Mouse (Mus musculus): ENCODE measurements around the gene Scn1a. TPM values are rescaled to one million over a fixed set of nuclear protein-coding genes. Genes with fewer than 3 reads are reported as not detected.

Gene Scn1a
- polyA plus RNA-seq, 1 experiment = 0.14 TPM

DNA sequence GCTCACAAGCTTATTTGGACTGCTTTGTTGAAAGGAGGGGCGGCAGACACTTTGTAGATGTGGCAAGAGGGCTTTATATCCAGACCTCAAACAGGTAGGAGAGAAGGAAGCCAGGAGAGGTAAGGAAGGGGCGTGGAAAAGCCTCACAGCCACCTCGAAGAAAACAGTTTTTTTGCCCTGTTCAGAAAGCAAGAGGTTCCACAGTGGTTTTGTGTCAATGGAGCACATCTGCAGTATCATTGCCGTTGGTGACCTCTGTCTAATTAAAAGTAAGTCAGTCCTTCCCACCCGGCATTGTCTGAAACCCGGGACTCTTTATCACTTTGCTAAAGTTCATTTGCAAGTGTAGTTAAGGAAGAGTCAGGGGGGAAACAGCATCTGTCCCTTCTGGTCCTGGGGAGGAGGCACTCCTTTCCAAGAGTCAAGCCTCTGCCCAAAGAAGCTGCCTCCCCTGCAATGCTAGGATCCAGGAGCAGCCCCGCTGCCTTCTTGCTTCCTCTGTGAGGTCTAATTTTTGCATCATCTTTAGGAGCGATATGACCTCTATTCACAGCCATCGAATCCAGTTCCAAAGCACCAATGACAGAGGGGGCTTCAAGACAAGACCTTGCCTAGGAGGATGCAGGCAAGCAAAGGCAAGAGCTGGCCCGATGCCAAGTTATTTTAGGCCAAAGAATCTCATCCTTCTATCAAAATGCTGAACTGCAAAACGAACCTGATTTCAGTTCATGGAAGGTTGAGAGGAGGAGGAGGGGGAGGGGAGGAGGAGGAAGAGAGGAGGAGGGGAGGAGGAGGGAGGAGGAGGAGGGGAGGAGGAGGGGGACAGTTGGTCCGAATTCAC, 31.5 kb downstream of the Scn1a start:
- no peak overlapping the region for H3K27ac ChIP-seq (ENCODE audit: insufficient read depth, low read length)
- H3K4me1 ChIP-seq (ENCODE audit: control insufficient read depth, insufficient read depth, low read length) = no peaks in the 10 kb centered on the region
- TF ChIP-seq POLR2A (IDR thresholded peaks at IDR 0.05; ENCODE audit: low read depth, low read length) (no peak), CTCF (IDR thresholded peaks at IDR 0.05; ENCODE audit: borderline replicate concordance, insufficient read depth, low read length) (no peak)
- peak overlapping the region; percentile 36; the same call in 1 of the 2 replicates for H3K4me3 ChIP-seq (ENCODE audit: insufficient read depth, low read length)

DNA sequence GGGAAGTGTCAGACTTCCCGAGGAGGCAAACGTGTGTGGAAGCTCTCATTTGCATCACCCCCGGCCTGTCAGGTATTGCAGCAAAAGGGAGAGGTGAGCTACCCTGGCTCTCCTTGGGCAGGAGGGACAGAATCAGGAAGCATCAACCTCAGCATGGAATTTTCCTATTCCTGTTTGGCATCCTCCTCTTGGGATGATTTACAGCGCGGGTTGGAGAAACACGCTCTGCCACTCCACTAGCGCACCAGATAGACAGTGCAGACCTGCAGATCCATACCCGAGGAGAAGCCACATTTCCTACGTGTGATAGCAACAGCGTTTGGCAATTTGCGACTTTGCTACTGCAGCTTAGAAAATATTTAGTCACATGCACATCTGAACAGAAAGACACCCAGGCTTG, 32.2 kb downstream of the Scn1a start:
- Histone ChIP-seq H3K27ac (ENCODE audit: insufficient read depth, low read length) (no peak overlapping the region), H3K4me1 (ENCODE audit: control insufficient read depth, insufficient read depth, low read length) (no peaks in the 10 kb centered on the region), H3K4me3 (ENCODE audit: insufficient read depth, low read length) (no peak overlapping the region)
- TF ChIP-seq POLR2A (IDR thresholded peaks at IDR 0.05; ENCODE audit: low read depth, low read length) (no peak), CTCF (IDR thresholded peaks at IDR 0.05; ENCODE audit: borderline replicate concordance, insufficient read depth, low read length) (no peak)

DNA sequence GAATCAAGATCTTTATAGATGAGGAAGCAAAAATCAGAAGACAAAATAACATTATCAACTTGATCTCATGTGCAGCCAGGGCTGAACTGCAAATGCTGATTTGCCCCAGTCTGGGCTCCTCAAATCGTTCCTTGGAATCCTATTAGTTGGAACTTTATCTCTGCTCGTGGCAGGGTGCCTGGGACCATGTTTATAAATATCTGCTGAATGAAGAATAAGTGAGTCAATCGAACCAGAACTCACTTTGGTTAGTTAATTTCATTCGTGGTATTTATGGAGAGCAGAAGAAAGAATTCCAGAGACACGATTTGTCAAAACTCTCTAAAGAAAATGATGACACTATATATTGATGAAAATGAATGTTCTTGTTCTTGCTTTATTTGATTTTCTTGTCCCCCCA, 48.1 kb downstream of the Scn1a start:
- no peak overlapping the region; the same call in 1 of the 2 replicates for H3K27ac ChIP-seq (ENCODE audit: insufficient read depth, low read length)
- H3K4me1 ChIP-seq (ENCODE audit: control insufficient read depth, insufficient read depth, low read length) = no peaks in the 10 kb centered on the region
- no peak overlapping the region for H3K4me3 ChIP-seq (ENCODE audit: insufficient read depth, low read length)
- TF ChIP-seq POLR2A (IDR thresholded peaks at IDR 0.05; ENCODE audit: low read depth, low read length) (no peak), CTCF (IDR thresholded peaks at IDR 0.05; ENCODE audit: borderline replicate concordance, insufficient read depth, low read length) (no peak)

DNA sequence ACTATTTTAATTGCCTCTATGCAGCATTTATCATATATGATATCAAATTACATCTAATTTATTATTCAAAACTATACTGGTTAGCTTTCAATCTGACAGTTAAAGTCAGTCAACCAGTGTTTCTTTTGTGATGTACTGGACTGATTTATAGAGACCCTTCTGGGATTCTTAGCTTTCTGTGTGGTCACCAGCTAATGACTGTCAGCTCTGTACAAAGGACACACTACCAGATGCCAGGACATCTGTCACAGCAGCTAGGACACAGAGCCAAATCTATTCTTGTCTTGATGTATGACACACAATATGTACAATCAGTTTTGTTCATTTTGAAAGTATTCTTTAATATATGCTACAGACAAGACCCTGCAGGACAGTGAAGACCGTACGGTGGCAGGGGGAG, 72.7 kb downstream of the Scn1a start:
- no peak for TF ChIP-seq POLR2A (IDR thresholded peaks at IDR 0.05; ENCODE audit: low read depth, low read length)
- no peak for TF ChIP-seq CTCF (IDR thresholded peaks at IDR 0.05; ENCODE audit: borderline replicate concordance, insufficient read depth, low read length)
- no peak overlapping the region for H3K27ac ChIP-seq (ENCODE audit: insufficient read depth, low read length)

DNA sequence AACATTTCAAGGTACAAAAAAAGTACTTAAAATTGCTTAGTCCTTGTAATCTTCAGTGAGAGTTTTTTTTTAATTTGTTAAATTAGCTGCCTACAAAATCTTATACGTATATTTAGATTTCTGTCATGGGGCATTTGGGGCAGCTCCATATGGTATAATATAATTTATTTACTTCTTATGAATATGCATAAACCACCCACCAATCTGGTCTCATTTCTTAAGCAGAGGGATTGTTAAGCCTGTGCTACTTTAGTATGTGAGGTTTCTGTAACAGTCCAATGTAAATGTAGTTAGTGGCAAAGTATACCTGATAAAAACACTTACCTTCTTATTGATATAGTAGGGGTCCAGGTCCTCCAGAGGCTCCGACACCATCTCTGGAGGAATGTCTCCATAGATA, 90.0 kb downstream of the Scn1a start:
- Histone ChIP-seq H3K4me1 (ENCODE audit: control insufficient read depth, insufficient read depth, low read length) (no peaks in the 10 kb centered on the region), H3K27ac (ENCODE audit: insufficient read depth, low read length) (no peak overlapping the region), H3K4me3 (ENCODE audit: insufficient read depth, low read length) (no peak overlapping the region)
- TF ChIP-seq CTCF (IDR thresholded peaks at IDR 0.05; ENCODE audit: borderline replicate concordance, insufficient read depth, low read length) (no peak), POLR2A (IDR thresholded peaks at IDR 0.05; ENCODE audit: low read depth, low read length) (no peak)

More for the DNA sequence above, 72.7 kb downstream of the Scn1a start:
- Histone ChIP-seq H3K4me1 (ENCODE audit: control insufficient read depth, insufficient read depth, low read length) (no peaks in the 10 kb centered on the region), H3K4me3 (ENCODE audit: insufficient read depth, low read length) (no peak overlapping the region)

DNA sequence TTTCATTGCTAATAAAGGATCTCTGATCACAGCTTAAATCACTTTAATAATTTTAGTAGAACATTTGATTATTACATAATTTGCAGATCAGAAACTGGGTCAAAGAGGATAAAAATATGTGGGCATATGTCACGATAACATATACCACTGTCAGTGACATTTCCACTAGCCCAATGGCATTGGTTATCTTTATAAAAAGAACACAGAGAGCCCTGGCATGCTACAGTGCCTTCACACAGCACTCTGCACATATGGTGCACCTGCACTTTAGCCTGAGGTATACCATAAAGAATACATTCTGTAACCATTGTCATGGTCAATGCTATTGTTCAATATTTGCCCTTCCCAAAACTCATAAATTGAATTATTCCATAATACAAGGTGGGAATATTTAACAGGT, 94.0 kb downstream of the Scn1a start:
- TF ChIP-seq CTCF (IDR thresholded peaks at IDR 0.05; ENCODE audit: borderline replicate concordance, insufficient read depth, low read length) = no peak
- TF ChIP-seq POLR2A (IDR thresholded peaks at IDR 0.05; ENCODE audit: low read depth, low read length) = no peak
- Histone ChIP-seq H3K4me1 (ENCODE audit: control insufficient read depth, insufficient read depth, low read length) (no peaks in the 10 kb centered on the region), H3K27ac (ENCODE audit: insufficient read depth, low read length) (no peak overlapping the region), H3K4me3 (ENCODE audit: insufficient read depth, low read length) (no peak overlapping the region)

DNA sequence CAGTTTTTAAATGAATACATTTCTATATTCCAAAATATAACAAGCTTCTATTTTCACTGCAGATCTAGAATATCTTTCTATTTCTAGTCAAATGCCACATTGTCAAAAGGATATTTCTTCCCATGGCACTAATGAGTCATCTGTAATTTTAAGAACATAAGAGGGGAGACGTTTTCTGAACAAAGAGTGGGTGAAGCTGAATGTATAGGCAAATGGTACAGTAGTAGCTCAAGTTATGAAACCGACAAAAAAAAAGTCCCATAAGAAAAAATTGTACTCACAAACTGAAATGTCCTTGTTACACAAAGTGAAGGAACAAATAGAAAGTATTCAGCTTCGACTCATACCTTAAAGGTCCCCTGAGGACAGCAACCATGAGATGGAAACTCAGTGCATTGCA, 94.5 kb downstream of the Scn1a start:
- Histone ChIP-seq H3K27ac (ENCODE audit: insufficient read depth, low read length) (no peak overlapping the region), H3K4me3 (ENCODE audit: insufficient read depth, low read length) (no peak overlapping the region), H3K4me1 (ENCODE audit: control insufficient read depth, insufficient read depth, low read length) (no peaks in the 10 kb centered on the region)
- TF ChIP-seq POLR2A (IDR thresholded peaks at IDR 0.05; ENCODE audit: low read depth, low read length) = no peak
- no peak for TF ChIP-seq CTCF (IDR thresholded peaks at IDR 0.05; ENCODE audit: borderline replicate concordance, insufficient read depth, low read length)

DNA sequence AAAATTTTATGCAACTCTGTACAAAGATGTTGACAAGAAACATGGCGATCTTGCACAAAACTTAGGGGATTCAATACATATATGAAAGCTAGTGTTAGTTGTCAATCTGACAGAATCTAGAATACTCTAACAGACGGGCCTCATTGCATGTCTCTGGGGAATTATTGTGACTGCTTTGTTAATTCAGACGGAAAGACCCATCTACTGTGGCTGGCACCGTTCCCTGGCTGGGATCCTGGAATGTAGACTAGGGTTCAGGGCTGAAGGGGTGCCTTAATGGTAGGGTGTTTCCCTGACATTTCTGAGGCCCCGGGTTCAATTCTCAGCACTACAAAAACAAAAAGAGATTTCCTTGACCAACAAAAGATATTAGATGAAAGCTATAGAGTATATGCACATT, 103.2 kb downstream of the Scn1a start:
- TF ChIP-seq POLR2A (IDR thresholded peaks at IDR 0.05; ENCODE audit: low read depth, low read length) (no peak), CTCF (IDR thresholded peaks at IDR 0.05; ENCODE audit: borderline replicate concordance, insufficient read depth, low read length) (no peak)
- Histone ChIP-seq H3K4me3 (ENCODE audit: insufficient read depth, low read length) (no peak overlapping the region), H3K4me1 (ENCODE audit: control insufficient read depth, insufficient read depth, low read length) (no peaks in the 10 kb centered on the region), H3K27ac (ENCODE audit: insufficient read depth, low read length) (no peak overlapping the region)

DNA sequence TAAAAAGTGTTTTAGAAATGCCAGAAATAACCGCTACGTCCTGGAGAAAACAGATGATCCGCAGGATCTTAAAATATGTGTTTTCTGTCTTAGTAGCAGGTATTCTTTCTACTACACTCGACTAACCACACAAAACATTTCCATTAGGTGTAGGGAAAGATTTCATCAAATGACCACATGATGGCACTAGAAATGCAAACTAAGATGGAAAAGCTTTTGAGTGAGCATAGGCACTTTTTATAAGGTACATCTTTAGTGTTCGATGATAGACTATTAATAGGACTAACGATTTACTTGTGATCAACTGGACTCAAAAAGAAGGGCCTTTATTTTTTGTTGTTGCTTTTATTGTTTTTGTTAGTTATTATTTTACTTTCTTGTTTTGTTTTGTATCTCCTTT, 104.2 kb downstream of the Scn1a start:
- Histone ChIP-seq H3K4me1 (ENCODE audit: control insufficient read depth, insufficient read depth, low read length) (no peaks in the 10 kb centered on the region), H3K27ac (ENCODE audit: insufficient read depth, low read length) (no peak overlapping the region), H3K4me3 (ENCODE audit: insufficient read depth, low read length) (no peak overlapping the region)
- TF ChIP-seq POLR2A (IDR thresholded peaks at IDR 0.05; ENCODE audit: low read depth, low read length) (no peak), CTCF (IDR thresholded peaks at IDR 0.05; ENCODE audit: borderline replicate concordance, insufficient read depth, low read length) (no peak)

DNA sequence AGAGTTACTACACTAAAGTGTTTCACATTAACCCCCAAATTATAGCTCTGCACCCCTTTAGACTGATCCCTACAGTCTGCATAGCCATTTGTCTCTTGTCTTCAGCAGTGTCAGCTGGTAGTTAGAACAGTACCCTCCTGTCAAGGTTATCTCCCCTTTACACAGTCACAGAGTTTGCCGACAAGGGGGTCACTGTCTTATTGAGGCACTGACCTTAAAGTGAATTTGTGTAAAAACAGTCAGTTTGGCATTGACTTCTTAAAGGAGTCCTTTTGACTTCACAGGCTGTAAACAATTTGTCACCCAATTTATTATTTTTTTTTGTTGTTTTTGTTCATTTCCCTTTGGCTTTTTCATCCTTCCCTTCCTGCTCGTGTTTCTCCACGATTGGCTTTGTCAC, 168.1 kb downstream of the Scn1a start:
- TF ChIP-seq POLR2A (IDR thresholded peaks at IDR 0.05; ENCODE audit: low read depth, low read length) (no peak), CTCF (IDR thresholded peaks at IDR 0.05; ENCODE audit: borderline replicate concordance, insufficient read depth, low read length) (no peak)
- Histone ChIP-seq H3K27ac (ENCODE audit: insufficient read depth, low read length) (no peak overlapping the region), H3K4me3 (ENCODE audit: insufficient read depth, low read length) (no peak overlapping the region), H3K4me1 (ENCODE audit: control insufficient read depth, insufficient read depth, low read length) (no peaks in the 10 kb centered on the region)

All from embryonic fibroblast, embryonic 13.5 days (primary cell).